Comparison of ENCODE assay signal across 8 mouse cellular contexts in the genomic region with DNA sequence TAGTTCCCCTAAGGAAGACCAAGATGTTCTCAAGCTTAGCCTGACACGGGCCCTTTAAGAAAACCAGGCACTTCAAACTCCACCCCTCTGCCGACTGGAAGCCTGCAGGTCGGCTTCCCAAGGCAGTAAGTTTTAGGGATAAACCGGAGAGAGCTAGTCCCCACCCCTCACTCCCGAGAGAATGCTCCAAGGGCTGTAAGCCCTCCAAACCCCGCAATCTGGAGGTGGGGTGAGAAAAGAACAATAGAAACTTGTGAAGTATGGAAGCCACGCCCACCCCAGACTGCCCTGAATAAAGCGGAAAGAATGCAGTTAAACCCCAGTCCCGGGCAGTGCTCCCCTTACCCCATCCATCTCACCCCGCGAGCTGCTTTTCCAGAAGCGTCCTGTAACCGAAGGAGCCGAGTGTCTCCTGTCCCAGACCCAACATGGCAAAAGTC. TPM values are rescaled to one million over a fixed set of nuclear protein-coding genes. Genes with fewer than 3 reads are reported as not detected.
DNase-seq lines count a peak whose midpoint lies in the region; ATAC-seq and TF ChIP-seq lines count a peak whose summit lies in the region.

No protein-coding gene starts in this region.

- no peaks in the 10 kb centered on the region for H3K9me3 ChIP-seq in hindbrain, embryonic 12.5 days (replicated peaks)
- H3K9me3 ChIP-seq in limb, embryonic 14.5 days (ENCODE audit: control insufficient read depth, low read length), result no peaks in the 10 kb centered on the region
- H3K9me3 ChIP-seq in midbrain, embryonic 14.5 days (ENCODE audit: control insufficient read depth, low read length), result no peaks in the 10 kb centered on the region
- H3K9me3 ChIP-seq in stomach, embryonic 15.5 days, result no peaks in the 10 kb centered on the region

- no peak for TF ChIP-seq CTCF in layer of hippocampus, adult 2 months (conservative IDR thresholded peaks at IDR 0.05)

- DNase-seq in layer of hippocampus, adult 2 months (ENCODE audit: low spot score in 2 of 2), result peak in 1 of 2 experiments; percentile 15
- DNase-seq in layer of hippocampus, adult 8-10 months (ENCODE audit: low spot score in 2 of 2), result no peak
- DNase-seq in brain, adult 2 months (ENCODE audit: low read depth, low spot score), result peak; percentile 60
- DNase-seq in limb, embryonic 14.5 days (ENCODE audit: low spot score), result peak; percentile 91
- peak; percentile 67 for DNase-seq in midbrain, embryonic 14.5 days

- H3K36me3 ChIP-seq in hindbrain, embryonic 12.5 days, result no peaks in the 10 kb centered on the region
- no peaks in the 10 kb centered on the region for H3K36me3 ChIP-seq in limb, embryonic 14.5 days (ENCODE audit: control insufficient read depth, insufficient read depth, low read length)
- no peaks in the 10 kb centered on the region for H3K36me3 ChIP-seq in midbrain, embryonic 14.5 days (ENCODE audit: control insufficient read depth, insufficient read depth, low read length)
- no peaks in the 10 kb centered on the region for H3K36me3 ChIP-seq in stomach, embryonic 15.5 days

- TF ChIP-seq POLR2A in limb, embryonic 14.5 days (IDR thresholded peaks at IDR 0.05; ENCODE audit: borderline replicate concordance, extremely low read depth, insufficient read depth, insufficient read length), result peak; percentile 48; the same call in 1 of the 2 replicates

- WGBS in hindbrain, embryonic 12.5 days, result under 1% methylated on average over 14 of the region's 14 CpGs
- WGBS in limb, embryonic 14.5 days, result 0% methylated on average over 14 of the region's 14 CpGs
- WGBS in midbrain, embryonic 14.5 days, result under 1% methylated on average over 14 of the region's 14 CpGs
- 0% methylated on average over 14 of the region's 14 CpGs for WGBS in stomach, embryonic 15.5 days

- H3K4me3 ChIP-seq in layer of hippocampus, adult 2 months, result peak overlapping the region; percentile 61
- H3K4me3 ChIP-seq in hindbrain, embryonic 12.5 days, result peak overlapping the region; percentile 43
- H3K4me3 ChIP-seq in limb, embryonic 14.5 days (replicated peaks; ENCODE audit: low read length), result peak overlapping the region; percentile 97
- H3K4me3 ChIP-seq in midbrain, embryonic 14.5 days (replicated peaks; ENCODE audit: low read depth, low read length), result peak overlapping the region; percentile 40
- H3K4me3 ChIP-seq in stomach, embryonic 15.5 days (replicated peaks), result peak overlapping the region; percentile 97

- ATAC-seq in frontal cortex, adult (ENCODE audit: low TSS enrichment), result peak; percentile 27
- peak; percentile 7; the same call in 1 of the 2 replicates for ATAC-seq in hindbrain, embryonic 12.5 days (ENCODE audit: low FRiP score)
- peak; percentile 78 for ATAC-seq in limb, embryonic 14.5 days (ENCODE audit: low FRiP score, low read depth)
- ATAC-seq in midbrain, embryonic 14.5 days (ENCODE audit: low FRiP score, low TSS enrichment), result no peak
- peak; percentile 25; the same call in 1 of the 2 replicates for ATAC-seq in stomach, embryonic 15.5 days (ENCODE audit: insufficient read depth, low FRiP score, low read depth)

- peak overlapping the region; percentile 64 for H3K27ac ChIP-seq in layer of hippocampus, adult 2 months
- H3K27ac ChIP-seq in hindbrain, embryonic 12.5 days, result peak overlapping the region; percentile 25; the same call in 1 of the 2 replicates
- peak overlapping the region; percentile 72 for H3K27ac ChIP-seq in limb, embryonic 14.5 days (replicated peaks; ENCODE audit: low read depth, low read length)
- H3K27ac ChIP-seq in midbrain, embryonic 14.5 days (replicated peaks; ENCODE audit: low read depth, low read length), result no peak overlapping the region; the same call in 1 of the 2 replicates
- H3K27ac ChIP-seq in stomach, embryonic 15.5 days, result peak overlapping the region; percentile 90

- H3K9ac ChIP-seq in hindbrain, embryonic 12.5 days, result 0 out of 2 replicates have a peak overlapping the region, but pooled peaks have one; percentile 3
- peak overlapping the region; percentile 12 for H3K9ac ChIP-seq in limb, embryonic 14.5 days (ENCODE audit: low read depth, low read length, severe bottlenecking)
- H3K9ac ChIP-seq in midbrain, embryonic 14.5 days (replicated peaks; ENCODE audit: low read length), result peak overlapping the region; percentile 28; the same call in 1 of the 2 replicates
- H3K9ac ChIP-seq in stomach, embryonic 15.5 days, result no peak overlapping the region

- peak overlapping the region; percentile 95 for H3K4me2 ChIP-seq in hindbrain, embryonic 12.5 days (replicated peaks)
- peak overlapping the region; percentile 78 for H3K4me2 ChIP-seq in limb, embryonic 14.5 days (replicated peaks; ENCODE audit: low read depth, low read length, severe bottlenecking)
- H3K4me2 ChIP-seq in midbrain, embryonic 14.5 days (ENCODE audit: low read length), result peak overlapping the region; percentile 85
- peak overlapping the region; percentile 78 for H3K4me2 ChIP-seq in stomach, embryonic 15.5 days

- no peaks in the 10 kb centered on the region for H3K27me3 ChIP-seq in hindbrain, embryonic 12.5 days
- H3K27me3 ChIP-seq in limb, embryonic 14.5 days (ENCODE audit: control insufficient read depth, insufficient read depth, low read length), result no peaks in the 10 kb centered on the region
- H3K27me3 ChIP-seq in midbrain, embryonic 14.5 days (ENCODE audit: control insufficient read depth, insufficient read depth, low read length), result no peaks in the 10 kb centered on the region
- no peaks in the 10 kb centered on the region for H3K27me3 ChIP-seq in stomach, embryonic 15.5 days (replicated peaks)

- H3K4me1 ChIP-seq in hindbrain, embryonic 12.5 days, result peaks cover 36% of the 10 kb centered on the region
- peaks cover 25% of the 10 kb centered on the region for H3K4me1 ChIP-seq in limb, embryonic 14.5 days (ENCODE audit: control insufficient read depth, insufficient read depth, low read length)
- H3K4me1 ChIP-seq in midbrain, embryonic 14.5 days (ENCODE audit: control insufficient read depth, insufficient read depth, low read length), result peaks cover 29% of the 10 kb centered on the region
- H3K4me1 ChIP-seq in stomach, embryonic 15.5 days, result peaks cover 28% of the 10 kb centered on the region

RNA-seq across cellular contexts. Expression of a gene that starts 1.9 kb away (rescaled TPM):
- total RNA-seq in layer of hippocampus, adult 2 months (2021), result 10 to 100 TPM; 60.5 to 65.6 TPM
- total RNA-seq in layer of hippocampus, adult 8-10 months (2022), result 10 to 100 TPM; 56.7 to 70.6 (median 66.3) TPM
- 17.0 and 18.9 TPM in 2 replicates for polyA plus RNA-seq in hindbrain, embryonic 12.5 days (2016; fragmentation: Nextera tagmentation; extraction: Ambion mirVana)
- 29.6 and 31.4 TPM in 2 replicates for polyA plus RNA-seq in limb, embryonic 14.5 days (2012; rRNA removed)
- 23.1 and 26.8 TPM in 2 replicates for polyA plus RNA-seq in limb, embryonic 14.5 days (2014; fragmentation: Nextera tagmentation; extraction: Ambion mirVana)
- 34.9 and 39.7 TPM in 2 replicates for polyA plus RNA-seq in midbrain, embryonic 14.5 days (2014; fragmentation: Nextera tagmentation; extraction: Ambion mirVana)
- 13.7 and 15.9 TPM in 2 replicates for polyA plus RNA-seq in stomach, embryonic 15.5 days (2015; fragmentation: Nextera tagmentation; extraction: Ambion mirVana)

Comparison
In these comparisons a context has a peak if more than half of its experiments do, and no peak if none do; other contexts are left out.
1. DNase-seq: peak in brain, adult 2 months (single experiment), limb, embryonic 14.5 days (single experiment) and midbrain, embryonic 14.5 days (single experiment); none in layer of hippocampus, adult 8-10 months (0 of 2).
2. H3K4me3 ChIP-seq: peak in every context shown above with its lines; median percentile 97 in limb, embryonic 14.5 days; 97 in stomach, embryonic 15.5 days; 61 in layer of hippocampus, adult 2 months; 43 in hindbrain, embryonic 12.5 days; 40 in midbrain, embryonic 14.5 days.
3. Peak in every context shown above with its lines, with median percentiles within 50 percentile points of each other: H3K4me2 ChIP-seq.